Mouse (Mus musculus) yolk sac, embryonic 10.5 days (tissue): ENCODE data around the gene Lrp10.

Experiments
- DNase-seq: peaks from one replicate; pipeline ENCODE4 v3.0.0-alpha.2; 2017; ENCODE audit warnings: low spot score

Lrp10 gene

DNA sequence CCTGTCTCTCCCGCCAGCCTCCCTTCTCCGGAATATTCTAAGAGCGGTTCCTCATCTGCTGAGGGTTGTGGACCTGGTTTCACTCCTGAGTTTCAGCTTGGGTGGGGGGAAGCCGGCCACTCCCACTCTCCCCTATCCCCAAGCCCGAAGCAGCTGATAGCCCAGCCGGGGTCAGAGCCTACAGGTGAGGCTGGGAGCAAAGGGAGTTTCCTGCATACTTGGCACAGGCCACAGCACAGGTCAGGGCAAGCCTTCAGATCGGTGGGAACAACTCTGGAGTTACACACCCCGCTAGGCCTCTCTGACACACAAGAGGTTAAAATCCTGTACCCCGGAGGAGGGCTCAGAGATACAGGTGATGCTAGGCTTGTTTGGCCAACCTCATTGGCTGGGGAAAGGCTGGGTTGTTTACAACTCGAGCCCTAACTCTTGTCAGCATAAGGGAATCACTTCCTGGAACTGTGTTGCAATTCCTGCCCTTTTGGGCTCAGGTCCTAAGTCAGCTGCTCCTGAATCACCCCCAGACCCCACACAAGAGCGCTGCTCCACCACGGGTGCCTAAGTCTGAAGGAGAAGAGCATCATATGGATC lies 29.9 kb upstream of the Lrp10 start:
- peak; percentile 62 for DNase-seq

- DNase-seq: no peak
These were observed 28.6 kb upstream of the Lrp10 start for GRCm38 (mm10) chr14:54435194-54435918.

DNA sequence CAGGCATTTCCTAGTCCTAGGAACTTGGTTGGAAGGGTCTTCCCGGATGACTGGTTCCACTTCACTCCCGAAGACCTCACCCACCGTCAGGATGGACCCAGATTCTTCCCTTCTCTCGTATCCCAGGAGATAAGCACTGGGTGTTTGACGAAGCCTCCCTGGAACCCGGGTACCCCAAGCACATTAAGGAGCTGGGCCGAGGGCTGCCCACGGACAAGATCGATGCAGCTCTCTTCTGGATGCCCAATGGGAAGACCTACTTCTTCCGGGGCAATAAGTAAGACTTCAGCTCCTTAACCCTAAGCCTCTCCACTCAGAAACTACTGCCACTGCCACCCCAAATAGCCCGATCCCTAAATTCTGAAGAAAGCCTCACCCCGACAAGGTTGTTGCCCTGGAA lies 24.8 kb upstream of the Lrp10 start:
- no peak for DNase-seq

- DNase-seq: no peak
These were observed 24.3 kb upstream of the Lrp10 start for GRCm38 (mm10) chr14:54439610-54440009.

- no peak for DNase-seq
These were observed 23.4 kb upstream of the Lrp10 start for GRCm38 (mm10) chr14:54440538-54440937.

- no peak for DNase-seq
These were observed 22.6 kb upstream of the Lrp10 start for GRCm38 (mm10) chr14:54441365-54441764.

DNA sequence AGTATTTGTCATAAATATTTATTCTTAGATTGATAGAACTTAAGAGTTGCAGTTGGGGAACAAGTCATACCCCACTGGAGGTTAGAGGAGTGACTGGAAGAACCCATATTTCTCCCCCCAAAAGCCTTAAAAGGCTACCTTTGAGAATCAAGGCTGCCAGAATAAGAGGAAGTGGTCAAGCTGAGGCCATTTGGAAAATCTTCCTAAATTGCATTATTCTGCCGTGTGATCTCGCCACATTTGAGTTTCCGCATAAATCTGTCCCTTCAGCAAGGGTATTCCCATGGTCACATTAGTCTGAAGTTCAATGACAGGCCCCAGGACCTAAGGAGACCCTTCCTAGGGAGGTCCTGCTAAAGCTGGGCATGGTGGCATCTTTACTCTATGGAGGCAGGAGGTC lies 21.4 kb upstream of the Lrp10 start:
- no peak for DNase-seq

GRCm38 (mm10) chr14:54443196-54443595 lies 20.7 kb upstream of the Lrp10 start:
- peak; percentile 33 for DNase-seq

DNA sequence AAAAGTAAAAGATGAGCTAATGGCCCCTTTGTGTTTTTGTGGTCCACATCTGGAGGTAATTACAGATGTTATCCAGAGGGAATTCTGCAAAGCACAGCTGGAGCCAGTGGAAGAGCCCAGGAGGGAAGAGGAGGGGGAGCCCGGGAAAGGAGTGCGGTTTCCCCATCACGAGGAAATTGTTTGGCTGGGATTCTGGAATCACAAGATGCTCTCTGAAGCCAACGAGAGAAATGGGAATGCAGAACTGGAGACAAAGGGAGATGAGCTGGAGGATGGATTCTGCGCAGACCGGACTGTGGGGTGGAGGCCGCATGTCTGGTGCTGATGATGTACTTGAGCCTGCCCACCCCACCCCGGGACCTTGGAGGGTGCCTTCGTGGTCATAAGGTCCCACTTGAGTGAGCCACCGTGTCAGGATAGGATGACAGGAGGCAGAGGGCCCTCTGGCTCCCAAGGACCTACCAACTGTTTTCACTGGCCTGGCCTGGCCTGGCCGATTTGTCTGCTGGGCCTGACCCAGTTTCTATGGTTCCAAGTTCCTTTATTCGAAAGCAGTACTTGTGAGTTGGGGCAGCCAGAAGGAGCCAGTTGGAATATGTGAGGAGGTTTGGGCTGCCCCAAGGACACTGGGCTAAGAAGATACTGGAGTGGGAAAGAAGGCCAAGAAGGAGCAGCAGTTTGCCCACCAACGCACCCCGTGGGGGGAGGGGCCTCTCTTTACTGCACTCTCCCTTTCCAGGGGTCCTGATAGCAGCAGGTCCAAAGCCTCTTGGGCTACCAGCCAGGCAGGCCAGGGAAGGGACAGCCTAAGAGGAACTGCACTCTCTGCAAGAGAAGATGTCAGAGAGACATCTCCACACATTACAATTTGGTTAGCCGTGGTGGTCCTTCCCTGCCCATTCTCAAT lies 20.0 kb upstream of the Lrp10 start:
- DNase-seq: no peak

DNA sequence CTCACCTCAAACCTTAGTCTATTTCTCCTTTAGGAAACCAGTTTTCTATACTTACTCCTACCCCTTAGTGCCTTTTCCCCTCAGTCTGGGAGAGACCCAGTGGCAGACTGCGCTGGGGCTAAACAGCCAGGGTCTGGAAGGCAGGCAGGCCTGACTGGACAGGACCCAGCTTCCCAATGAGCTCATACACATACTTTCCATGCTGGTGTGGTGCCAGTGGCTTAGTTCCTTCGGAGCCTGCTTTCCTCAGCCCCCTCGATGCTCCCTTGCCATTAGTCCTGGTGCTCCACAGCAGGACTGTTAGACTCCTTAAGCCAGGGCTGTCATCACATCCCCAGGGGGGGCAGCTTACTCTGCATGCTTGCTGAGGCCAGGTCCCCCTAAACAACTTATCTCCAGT lies 18.5 kb upstream of the Lrp10 start:
- DNase-seq: no peak

GRCm38 (mm10) chr14:54453566-54453965 lies 10.4 kb upstream of the Lrp10 start:
- no peak for DNase-seq

DNA sequence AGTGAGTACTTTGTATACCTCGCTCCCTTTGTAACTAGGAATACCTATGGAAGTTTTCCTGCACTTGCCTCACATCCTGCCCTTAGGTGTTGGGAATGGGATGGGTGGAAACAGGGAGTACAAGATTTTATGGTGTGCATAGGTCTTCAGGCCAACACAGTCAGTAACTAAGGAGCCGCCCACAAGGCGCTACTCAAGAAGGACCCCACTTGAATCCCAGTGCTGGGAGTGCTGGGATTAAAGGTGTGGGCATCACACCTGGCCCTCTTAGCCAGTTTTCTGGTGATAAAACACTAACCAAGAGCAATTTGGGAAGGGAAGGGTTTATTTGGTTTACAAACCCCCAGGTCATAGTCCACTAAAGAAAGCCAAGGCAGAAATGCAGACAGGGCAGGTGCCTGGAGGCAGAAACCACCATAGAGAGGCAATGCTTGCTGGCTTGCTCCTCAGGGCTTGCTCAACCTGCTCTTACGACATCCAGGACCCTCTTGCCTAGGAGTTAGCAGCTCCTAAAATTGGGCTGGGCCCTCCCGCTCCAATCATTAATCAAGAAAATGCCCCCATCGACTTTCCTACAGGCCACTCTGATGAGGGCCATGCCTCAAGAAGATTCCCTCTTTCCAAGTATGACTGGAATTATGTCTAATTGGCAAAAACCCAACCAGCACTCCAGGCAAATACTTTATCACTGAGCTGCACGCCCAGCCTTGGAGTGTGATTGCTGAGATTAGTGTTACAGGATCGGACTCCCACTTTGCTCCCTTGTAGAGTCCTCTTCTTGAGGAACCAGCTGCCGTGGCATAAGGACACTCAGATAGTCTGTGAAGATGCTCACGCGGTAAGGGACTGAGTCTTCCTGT lies 9.0 kb upstream of the Lrp10 start:
- DNase-seq: peak; percentile 63

DNA sequence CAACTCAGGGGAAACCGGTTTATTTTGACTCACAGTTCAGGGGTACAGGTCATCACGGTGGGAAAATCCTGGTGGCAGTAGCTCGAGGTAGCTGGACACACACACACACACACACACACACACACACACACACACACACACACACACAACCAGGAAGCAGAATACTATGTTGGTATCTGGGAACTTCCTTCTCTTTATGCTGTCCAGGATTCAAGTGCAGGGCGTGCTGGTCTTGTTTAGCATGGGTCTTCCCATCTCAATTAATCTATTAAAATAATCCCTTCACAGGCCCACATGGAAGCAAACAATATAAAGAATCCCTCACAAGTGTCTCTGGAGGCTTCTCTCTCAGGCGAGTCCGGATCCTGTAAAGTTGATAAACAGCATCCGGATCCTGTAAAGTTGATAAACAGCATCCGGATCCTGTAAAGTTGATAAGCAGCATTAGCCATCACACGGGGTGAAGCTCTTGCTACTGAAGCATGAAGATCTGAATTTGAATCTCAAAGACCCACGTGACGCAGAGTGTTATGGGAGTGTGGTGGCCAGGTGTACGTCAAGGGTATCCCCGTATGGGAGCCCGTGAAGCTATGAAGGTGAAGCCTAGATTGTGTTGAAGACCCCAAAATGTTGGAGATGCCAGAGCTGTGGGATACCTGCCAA lies 5.9 kb upstream of the Lrp10 start:
- DNase-seq: no peak

GRCm38 (mm10) chr14:54462146-54462545 lies 1.8 kb upstream of the Lrp10 start:
- DNase-seq: no peak

DNA sequence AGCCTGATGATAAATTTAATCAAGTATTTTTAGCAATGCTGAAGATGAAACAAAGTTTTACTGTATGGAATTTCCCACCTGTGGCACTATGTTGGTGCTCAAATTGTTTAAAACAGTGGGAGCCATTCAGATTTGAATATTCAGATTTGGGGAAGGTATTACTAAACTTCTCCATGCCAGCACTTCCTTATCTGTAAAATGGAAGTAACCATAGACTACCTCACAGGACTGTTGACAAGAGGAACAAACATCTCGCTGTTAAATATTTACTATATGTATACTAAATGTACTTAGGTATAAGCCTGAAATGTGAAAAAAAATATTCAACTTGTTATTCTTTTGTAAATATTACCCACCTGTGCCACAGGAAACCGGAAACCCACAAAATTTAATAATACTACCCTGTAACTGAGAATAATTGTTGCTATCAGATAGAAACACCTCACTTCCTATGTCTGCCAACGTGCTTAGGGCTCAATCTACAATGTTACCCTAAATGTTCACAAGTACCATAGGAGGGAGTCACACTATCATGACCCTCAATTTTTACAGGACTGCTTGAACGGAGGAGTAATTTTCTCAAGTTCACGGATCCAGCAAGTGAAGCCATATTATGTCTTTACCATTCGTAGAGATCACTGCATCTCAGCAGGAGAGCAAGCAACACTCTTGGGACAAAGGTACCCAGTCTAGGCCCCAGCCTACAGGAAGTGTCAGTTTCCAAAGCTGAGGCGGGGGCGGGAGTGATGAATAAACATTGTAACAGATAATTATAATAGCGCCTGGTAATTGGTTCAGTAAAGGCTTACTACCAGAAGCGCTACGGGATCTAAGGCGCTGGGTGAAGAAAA lies 604 bp upstream of the Lrp10 start:
- no peak for DNase-seq

GRCm38 (mm10) chr14:54464293-54465005 lies 512 bp downstream of the Lrp10 start:
- DNase-seq: peak; percentile 82

DNA sequence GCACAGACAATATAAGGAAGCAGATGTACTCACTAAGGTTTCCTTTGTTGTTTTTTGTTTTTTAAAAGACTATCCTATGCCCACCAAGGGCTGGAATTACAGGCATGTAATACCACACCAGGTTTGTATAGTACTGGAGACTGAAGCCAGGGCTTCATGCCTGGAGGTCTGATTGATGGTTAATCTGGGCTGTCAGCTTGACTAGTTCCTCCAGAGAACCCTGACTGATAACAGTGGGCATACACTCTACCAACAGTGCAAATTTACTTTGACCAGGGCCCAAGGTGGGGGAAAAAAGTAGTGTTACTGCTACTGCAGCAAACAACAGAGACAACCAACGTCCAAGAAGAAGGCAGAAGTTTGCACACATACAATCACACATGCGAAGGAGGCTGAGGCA lies 7.5 kb downstream of the Lrp10 start:
- DNase-seq: no peak

DNA sequence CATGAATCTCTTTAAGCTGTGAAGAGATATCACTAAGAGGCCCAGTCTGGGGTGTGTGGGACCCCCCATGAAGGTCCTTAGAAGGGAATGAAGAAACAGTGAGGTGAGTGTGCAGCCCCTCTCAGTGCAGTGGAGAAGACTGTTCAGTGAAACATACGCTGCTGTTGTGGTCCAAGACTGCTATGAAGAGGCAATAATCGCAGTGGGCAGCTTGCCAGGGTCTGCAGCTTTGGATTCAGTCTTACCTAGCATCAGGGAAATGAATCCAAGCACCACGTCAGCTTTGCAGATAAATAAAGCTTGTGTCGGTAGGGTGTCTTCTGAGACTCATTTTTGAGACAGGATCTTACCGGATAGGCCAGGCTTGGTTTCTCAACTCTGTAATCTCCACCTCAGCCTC lies 8.7 kb downstream of the Lrp10 start:
- no peak for DNase-seq

DNA sequence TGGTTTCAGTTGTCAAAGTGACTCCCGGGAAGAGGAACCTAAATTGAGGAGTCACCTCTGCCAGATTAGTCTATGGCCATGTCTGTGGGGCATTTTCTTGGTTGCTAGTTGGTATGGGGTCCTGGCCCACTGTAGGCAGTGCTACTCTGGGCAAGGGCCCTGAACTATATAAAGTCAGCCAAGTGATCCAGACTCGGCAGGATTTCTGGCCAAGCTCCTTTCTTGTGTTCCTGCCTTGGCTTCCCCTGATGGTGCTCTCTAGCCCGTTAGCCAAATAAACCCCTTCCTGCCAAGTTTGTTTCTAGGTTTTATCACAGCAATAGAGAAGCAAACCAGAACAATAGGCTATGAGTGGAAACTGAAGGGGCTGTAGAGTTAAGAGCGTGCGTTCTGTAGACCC lies 10.8 kb downstream of the Lrp10 start:
- no peak for DNase-seq
